Mouse (Mus musculus): ENCODE measurements around the gene S100a5.
A peak's percentile ranks its signal among the peaks of the same experiment; 100 is the strongest.

- TF ChIP-seq CTCF (IDR thresholded peaks at IDR 0.05; ENCODE audit: control insufficient read depth, insufficient read depth, insufficient read length): no peak
- no peak for TF ChIP-seq MYOG (IDR thresholded peaks at IDR 0.05; ENCODE audit: control insufficient read depth, extremely low read depth, insufficient read length)
- no peak for TF ChIP-seq CEBPB (IDR thresholded peaks at IDR 0.05; ENCODE audit: low read depth)
- peak; percentile 61 for TF ChIP-seq MAX (IDR thresholded peaks at IDR 0.05)
- no peak for TF ChIP-seq FOSL1 (IDR thresholded peaks at IDR 0.05; ENCODE audit: insufficient read depth, low read length, poor library complexity, severe bottlenecking)
Measured at GRCm38 (mm10) chr3:90604416-90604815, 3.9 kb upstream of the S100a5 start.
